Mouse (Mus musculus) testis, adult 2 months (tissue): ENCODE measurements around the gene Frmd4a.

ENCODE experiments used
- CTCF ChIP-seq: fragments of 200-500 bp; IDR thresholded peaks from 2 replicates; pipeline ENCODE4 v1.5.1; 2012; ENCODE audit warnings: low read depth, mild to moderate bottlenecking, inconsistent platforms, low read length, moderate library complexity; ENCODE audit not compliant: control insufficient read depth, insufficient read depth, insufficient replicate concordance
- POLR2A ChIP-seq: fragments of 200-500 bp; IDR thresholded peaks from 2 replicates; pipeline ENCODE4 v1.6.1; 2012; ENCODE audit warnings: low read depth, mild to moderate bottlenecking, inconsistent platforms, low read length, moderate library complexity; ENCODE audit not compliant: control insufficient read depth

DNA sequence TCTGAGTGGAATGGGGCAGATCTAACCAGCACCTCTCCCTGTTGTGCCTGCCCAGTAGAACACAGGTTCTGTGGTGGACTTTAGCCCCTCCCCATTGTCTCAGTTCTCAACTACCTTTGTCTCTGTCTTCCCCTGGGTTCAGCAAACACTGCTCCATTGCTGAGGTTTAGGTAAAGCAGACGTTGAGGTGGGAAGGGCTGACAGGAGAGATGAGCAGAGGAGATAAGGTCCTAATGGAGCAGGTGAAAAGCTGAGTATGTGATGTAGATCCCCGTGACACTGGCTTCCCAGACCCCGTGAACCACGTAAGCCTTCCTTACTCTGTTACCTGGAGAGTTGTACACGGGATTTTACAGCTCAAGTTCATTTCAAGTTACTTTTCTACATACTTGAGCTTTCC lies 545.3 kb downstream of the Frmd4a start:
- TF ChIP-seq CTCF (no peak), POLR2A (no peak)
